Mouse (Mus musculus) liver, embryonic 11.5 days (tissue): ENCODE data around the gene Olfr1282. TPM values are rescaled to one million over a fixed set of nuclear protein-coding genes. Genes with fewer than 3 reads are reported as not detected.

Source experiments
- polyA plus RNA-seq: library from polyadenylated mRNA; unstranded; fragments of >200 nt; fragmentation: Nextera tagmentation; extraction: Ambion mirVana; gene quantifications from 2 replicates; pipeline ENCODE4 v1.2.1, GENCODE M21; 2014

Gene Olfr1282
- polyA plus RNA-seq, 1 experiment from 2014 or later: not detected

Other genes with a start within 250 kb of the Olfr1282 start
- gene Gm13941, start 230.1 kb downstream of the Olfr1282 start, polyA plus RNA-seq: not detected in 2 replicates
- not detected in 2 replicates for gene Gm15130, start 183.1 kb downstream of the Olfr1282 start, polyA plus RNA-seq
- not detected in 2 replicates for gene 4930430A15Rik, start 106.5 kb downstream of the Olfr1282 start, polyA plus RNA-seq
- gene Olfr1275, start 100.8 kb downstream of the Olfr1282 start, polyA plus RNA-seq: not detected in 2 replicates
- gene Olfr1276, start 81.6 kb downstream of the Olfr1282 start, polyA plus RNA-seq: not detected in 2 replicates
- not detected in 2 replicates for gene Olfr1277, start 62.0 kb downstream of the Olfr1282 start, polyA plus RNA-seq
- not detected in 2 replicates for gene Olfr1278, start 45.9 kb downstream of the Olfr1282 start, polyA plus RNA-seq
- gene Olfr1279, start 35.4 kb downstream of the Olfr1282 start, polyA plus RNA-seq: not detected in 2 replicates
- gene Olfr1280, start 22.1 kb downstream of the Olfr1282 start, polyA plus RNA-seq: not detected in 2 replicates
- gene Olfr1281, start 9.6 kb downstream of the Olfr1282 start, polyA plus RNA-seq: not detected in 2 replicates
- gene Olfr1283, start 30.7 kb upstream of the Olfr1282 start, polyA plus RNA-seq: not detected in 2 replicates
- not detected in 2 replicates for gene Olfr1284, start 39.4 kb upstream of the Olfr1282 start, polyA plus RNA-seq
- gene Olfr1286, start 87.0 kb upstream of the Olfr1282 start, polyA plus RNA-seq: not detected in 2 replicates
- gene Olfr1287, start 113.1 kb upstream of the Olfr1282 start, polyA plus RNA-seq: not detected in 2 replicates
- gene Olfr1288, start 138.0 kb upstream of the Olfr1282 start, polyA plus RNA-seq: not detected in 2 replicates
- gene Olfr1289, start 144.7 kb upstream of the Olfr1282 start, polyA plus RNA-seq: not detected in 2 replicates
- gene Olfr1290, start 157.8 kb upstream of the Olfr1282 start, polyA plus RNA-seq: not detected in 2 replicates
- not detected in 2 replicates for gene Olfr1291-ps1, start 161.1 kb upstream of the Olfr1282 start, polyA plus RNA-seq
- gene Olfr1293-ps, start 189.1 kb upstream of the Olfr1282 start, polyA plus RNA-seq: not detected in 2 replicates
- not detected in 2 replicates for gene Olfr1294, start 204.2 kb upstream of the Olfr1282 start, polyA plus RNA-seq
- not detected in 2 replicates for gene Olfr1295, start 233.6 kb upstream of the Olfr1282 start, polyA plus RNA-seq